Mouse (Mus musculus): ENCODE measurements around the gene Stxbp5.

GRCm38 (mm10) chr10:9785651-9786050 lies 115.2 kb downstream of the Stxbp5 start:
- no peak for TF ChIP-seq ZC3H11A (IDR thresholded peaks at IDR 0.05; ENCODE audit: borderline replicate concordance, low read depth, low read length)
- TF ChIP-seq CHD2 (IDR thresholded peaks at IDR 0.05; ENCODE audit: low read depth, low read length) = no peak

Data from ES-E14 (cell line).